Mouse (Mus musculus) cerebellum, adult 2 months (tissue): ENCODE data around the gene Coro7.

ENCODE experiments used
- CTCF ChIP-seq: fragments of 200-500 bp; IDR thresholded peaks from 2 replicates; pipeline ENCODE4 v1.5.1; 2011; ENCODE audit warnings: low read depth, mild to moderate bottlenecking, control low read depth, low read length, moderate library complexity, borderline replicate concordance; ENCODE audit not compliant: insufficient read depth
- POLR2A ChIP-seq: fragments of 200-500 bp; IDR thresholded peaks from 2 replicates; pipeline ENCODE4 v1.6.1; 2011; ENCODE audit warnings: low read length, control low read depth, borderline replicate concordance; ENCODE audit not compliant: insufficient read depth

DNA sequence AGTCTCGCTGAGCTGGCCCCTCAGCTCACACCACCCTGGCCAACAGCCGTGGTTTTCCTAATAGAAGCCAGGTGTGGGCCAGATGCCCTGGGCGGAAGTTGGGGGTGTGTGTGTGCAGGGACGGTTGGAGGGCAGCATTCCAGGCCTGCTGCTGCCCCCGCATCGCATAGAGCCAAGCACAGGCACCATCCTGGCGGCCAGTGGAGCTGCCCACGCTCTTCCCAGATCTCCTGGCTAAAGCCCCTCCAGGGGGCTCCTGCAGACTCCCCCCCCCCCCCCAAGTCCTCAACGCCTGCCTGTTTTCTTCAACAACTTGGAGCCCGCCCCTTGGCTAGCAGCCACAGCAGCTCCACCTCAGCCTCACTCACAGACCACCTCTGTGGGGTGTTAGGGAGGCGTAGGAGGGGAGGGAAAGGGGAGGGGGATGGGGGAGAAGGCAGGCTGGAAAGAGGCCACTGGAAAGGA is 20.8 kb downstream of the Coro7 start:
- TF ChIP-seq CTCF (no peak), POLR2A (no peak)
